Mouse (Mus musculus) frontal cortex, postnatal 25 days (tissue): ENCODE data around the gene Olfr556.
A peak's percentile ranks its signal among the peaks of the same experiment; 100 is the strongest.
"Not testable (repeated sequence)": the region's sequence is repeated elsewhere in the genome, so short reads cannot be mapped to it uniquely, and the experiment has no call there.

Experiments
- DNase-seq, 2 experiments: peaks; one replicate each; pipeline ENCODE4 v3.0.0; 2022; ENCODE audit warnings: low spot score in 2 of 2

Gene Olfr556

DNA sequence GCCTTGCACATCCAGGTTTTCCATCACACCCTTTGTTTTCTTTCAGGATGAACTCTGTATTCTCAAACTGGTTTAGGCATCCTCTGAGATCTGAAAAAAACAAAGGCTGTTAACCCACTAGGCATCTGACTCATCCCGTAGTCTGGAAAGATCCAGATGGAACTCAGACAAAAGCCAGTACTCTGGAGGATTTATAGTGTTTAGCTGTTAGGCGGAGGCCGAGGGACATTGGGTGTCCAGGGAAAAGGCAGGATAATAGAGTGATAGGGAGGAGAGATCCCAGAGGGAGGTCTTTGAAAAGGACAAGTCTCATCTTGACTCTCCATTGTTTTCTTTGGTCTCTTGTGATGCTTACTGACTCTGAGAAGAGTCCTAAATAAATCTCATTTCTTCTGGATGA, at the start of gene Olfr556:
Gene Olfr556 (plus strand): TSS at position 301 of the 400 bp plus-strand sequence.
- no peak for DNase-seq

DNA sequence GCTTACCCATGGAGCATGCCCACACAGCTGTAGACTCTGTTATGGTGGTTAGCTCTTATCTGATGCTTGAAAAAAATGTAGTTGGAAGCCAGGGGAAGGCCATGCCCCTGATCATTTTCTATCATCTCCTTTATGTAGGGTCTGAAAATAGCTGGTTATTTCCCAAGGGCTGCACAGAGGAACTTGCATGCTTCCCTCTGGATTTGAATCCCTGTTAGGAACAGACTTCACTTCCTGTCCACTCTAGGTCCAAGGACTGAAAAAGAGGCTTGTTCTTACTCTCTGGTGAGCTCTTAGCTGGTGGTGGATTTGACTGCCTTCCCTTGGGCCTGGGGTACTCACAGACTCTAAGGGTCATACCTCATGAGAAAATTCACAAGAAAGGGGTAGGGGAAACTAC, 46.6 kb upstream of the Olfr556 start, which contains the start of gene Olfr553:
Gene Olfr553 (minus strand): TSS at position 101 of the 400 bp plus-strand sequence.
- no peak for DNase-seq

DNA sequence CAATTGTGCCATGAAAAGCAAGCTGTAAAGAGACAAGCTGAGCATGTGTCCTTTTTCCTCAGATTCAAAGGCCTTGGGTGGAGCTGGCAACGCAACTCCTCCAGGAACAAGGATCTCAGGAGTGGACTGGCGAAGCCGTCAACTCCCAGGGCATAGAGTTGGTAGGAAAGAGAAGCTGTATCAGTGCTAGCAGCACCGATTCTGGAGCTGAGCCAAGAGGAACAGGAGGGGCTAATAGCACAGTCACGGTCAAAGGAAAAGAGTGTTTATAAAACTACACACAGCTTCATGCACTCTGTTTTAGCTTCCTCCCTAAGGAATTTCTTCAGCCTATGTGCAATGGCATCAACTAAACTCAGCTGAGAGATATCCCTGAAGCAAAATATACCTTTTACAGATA, 45.1 kb upstream of the Olfr556 start:
- no peak for DNase-seq

DNA sequence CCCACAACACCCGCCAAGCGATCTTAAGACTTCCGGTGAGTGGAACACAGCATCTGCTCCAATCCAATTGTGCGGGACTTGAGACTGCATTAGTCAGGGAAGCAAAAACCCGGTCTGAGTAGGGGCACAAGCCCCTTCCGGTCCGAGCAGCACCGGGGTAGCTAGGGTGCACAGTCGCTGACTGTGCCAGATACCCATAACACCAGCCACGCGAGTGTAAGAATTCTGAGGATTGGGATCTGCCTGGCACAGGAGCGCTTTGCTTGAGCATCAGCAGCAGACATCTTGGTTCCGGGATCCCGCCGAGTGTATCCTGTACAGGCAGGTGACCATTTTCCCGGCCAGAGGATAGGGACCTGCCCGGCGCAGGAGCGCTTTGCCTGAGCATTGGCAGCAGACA, 44.3 kb upstream of the Olfr556 start:
- not testable (repeated sequence) for DNase-seq

DNA sequence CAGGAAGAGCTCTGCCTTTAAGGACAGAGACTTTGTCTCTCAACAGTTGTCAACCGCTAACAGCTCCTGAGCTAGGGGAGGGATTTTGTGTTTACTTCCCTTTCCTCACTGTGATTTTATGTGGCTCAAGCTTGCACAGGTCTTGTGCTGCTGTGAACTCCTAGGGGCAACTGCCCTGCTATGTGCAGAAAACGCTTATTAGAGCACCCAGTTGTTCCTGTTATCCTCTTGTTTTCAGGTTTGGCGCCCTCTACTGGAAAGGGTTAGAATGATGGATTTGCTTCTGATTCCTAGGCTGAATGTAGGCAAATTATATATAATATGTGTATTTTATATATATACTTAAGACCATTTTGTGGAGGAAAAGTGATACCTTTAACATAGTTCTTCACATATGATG, 28.0 kb upstream of the Olfr556 start:
- DNase-seq = peak in 1 of 2 experiments; percentile 6

DNA sequence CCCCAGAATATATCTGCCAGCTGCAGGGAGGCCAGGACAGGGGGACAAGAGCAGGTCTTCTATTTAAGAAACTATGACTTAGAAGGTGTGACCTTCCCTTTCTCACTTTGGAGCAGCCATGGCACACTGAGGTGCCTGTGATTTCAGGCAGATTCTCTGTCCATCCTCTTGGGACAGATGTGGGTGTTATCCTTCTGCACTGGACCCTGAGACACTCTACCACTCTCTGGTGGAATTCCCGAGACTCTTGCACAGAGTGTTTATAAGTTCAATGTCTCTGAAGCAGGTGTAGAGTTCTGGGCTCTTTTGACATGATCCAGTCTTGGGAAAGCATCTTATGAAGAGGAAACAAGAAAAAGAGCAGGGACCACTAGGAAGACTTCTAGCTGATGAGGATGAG, 26.6 kb upstream of the Olfr556 start, which contains the start of gene Olfr554:
Gene Olfr554 (plus strand): TSS at position 301 of the 400 bp plus-strand sequence.
- DNase-seq = no peak

- DNase-seq = not testable (repeated sequence)
These were observed 19.8 kb upstream of the Olfr556 start for GRCm38 (mm10) chr7:102644945-102645344.

- no peak for DNase-seq
These were observed 6.2 kb upstream of the Olfr556 start, which contains the start of gene Olfr555 for GRCm38 (mm10) chr7:102658523-102658922. TSS of gene Olfr555 (plus strand) at chr7:102658823.

- no peak for DNase-seq
These were observed 679 bp downstream of the Olfr556 start for GRCm38 (mm10) chr7:102665378-102665777.

GRCm38 (mm10) chr7:102676225-102676624, 11.5 kb downstream of the Olfr556 start:
- no peak for DNase-seq

GRCm38 (mm10) chr7:102681916-102682315, 17.2 kb downstream of the Olfr556 start:
- DNase-seq = no peak

DNA sequence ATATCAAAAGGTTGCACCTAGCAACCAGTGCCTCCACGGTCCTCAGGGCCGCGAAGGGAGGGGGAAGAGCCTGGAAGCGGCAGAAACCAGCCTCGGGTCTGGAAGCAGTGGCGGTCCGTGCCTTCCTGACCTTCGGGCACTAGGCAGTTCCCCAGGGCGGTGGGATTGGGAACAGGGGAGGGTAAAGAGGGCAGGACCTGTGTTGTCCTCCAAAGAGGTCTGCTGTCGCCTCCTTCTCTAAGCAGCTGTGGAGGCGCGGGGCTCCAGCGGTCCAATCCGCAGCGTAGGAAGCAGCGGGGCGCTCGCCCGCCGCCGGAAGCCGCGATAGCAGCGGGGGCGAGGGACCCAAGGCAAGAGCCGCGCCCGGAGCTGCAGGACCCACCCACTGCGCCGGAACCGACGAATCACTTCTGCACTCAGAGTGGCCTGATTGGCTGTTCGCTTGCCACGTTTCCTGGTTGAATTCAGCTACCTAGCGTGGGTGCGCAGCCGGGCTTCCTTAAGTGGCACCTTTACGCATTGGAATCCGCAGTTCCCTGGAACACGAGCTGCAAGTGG, 22.3 kb downstream of the Olfr556 start, which contains the start of gene Trim68:
Gene Trim68 (minus strand): TSS at position 384 of the 558 bp plus-strand sequence.
- peak; percentile 76 to 81 for DNase-seq

DNA sequence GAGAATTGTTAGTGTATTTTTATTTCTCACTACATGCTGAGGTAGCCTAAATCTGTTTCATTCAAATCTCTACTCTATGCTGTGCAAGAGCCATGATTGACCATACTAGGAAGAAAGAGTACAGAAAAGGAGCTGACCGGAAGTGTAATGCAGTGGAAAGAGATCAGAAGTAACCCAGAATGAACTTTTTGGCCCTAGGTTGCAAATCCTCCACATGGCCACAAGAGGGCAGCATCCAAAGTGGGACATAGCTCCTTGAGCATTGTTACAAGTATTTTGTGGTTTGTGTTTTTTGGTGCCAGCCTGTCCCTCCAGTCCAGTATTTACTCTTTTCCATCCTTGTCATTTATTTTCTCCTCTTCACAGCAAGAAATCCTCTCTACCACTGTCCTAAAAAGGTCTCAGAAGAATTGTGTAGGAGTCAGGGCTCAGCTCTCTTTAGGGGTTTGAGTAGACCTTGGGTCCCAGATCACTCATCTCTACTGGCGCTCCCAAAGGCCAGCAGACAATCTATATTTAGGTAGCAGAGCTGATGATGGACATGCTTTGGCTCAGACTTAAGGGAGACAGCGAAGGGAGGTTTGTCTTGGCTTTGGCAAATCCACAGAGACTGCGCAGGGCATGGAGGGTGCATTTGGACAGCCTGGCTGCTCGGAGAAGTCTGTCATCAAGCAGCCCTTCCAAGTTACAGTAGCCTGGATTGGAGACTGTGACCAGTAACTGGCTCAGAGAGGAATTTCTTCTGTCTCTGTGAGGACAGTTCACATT, 30.8 kb downstream of the Olfr556 start, which contains the start of gene Olfr557:
Gene Olfr557 (plus strand): TSS at position 553 of the 768 bp plus-strand sequence.
- DNase-seq = no peak

GRCm38 (mm10) chr7:102698461-102698860, 33.8 kb downstream of the Olfr556 start:
- DNase-seq = no peak

- no peak for DNase-seq
These were observed 37.2 kb downstream of the Olfr556 start, which contains the start of gene Olfr558 for GRCm38 (mm10) chr7:102701915-102702314. TSS of gene Olfr558 (plus strand) at chr7:102702215.

- DNase-seq = no peak
These were observed 54.3 kb downstream of the Olfr556 start, which contains the start of gene Olfr33 for GRCm38 (mm10) chr7:102718970-102719369. TSS of gene Olfr33 (minus strand) at chr7:102719070.
